Mouse (Mus musculus) embryonic fibroblast, embryonic 13.5 days (primary cell): ENCODE results near the gene Rhoa.

Experiments
- CTCF ChIP-seq: IDR thresholded peaks from 2 replicates; pipeline ENCODE4 v1.5.1; 2011; ENCODE audit warnings: mild to moderate bottlenecking, control low read depth, low read length, moderate library complexity, borderline replicate concordance; ENCODE audit not compliant: insufficient read depth
- POLR2A ChIP-seq: IDR thresholded peaks from 2 replicates; pipeline ENCODE4 v1.6.1; 2011; ENCODE audit warnings: low read depth, mild to moderate bottlenecking, control low read depth, low read length, moderate library complexity

GRCm38 (mm10) chr9:108271941-108272340 is 34.0 kb upstream of the Rhoa start:
- no peak for TF ChIP-seq POLR2A
- no peak for TF ChIP-seq CTCF
